Mouse (Mus musculus): Measurements from ENCODE around the gene Gpd2. TPM values are rescaled to one million over a fixed set of nuclear protein-coding genes. Genes with fewer than 3 reads are reported as not detected.

The Gpd2 gene
- polyA plus RNA-seq, 1 experiment from 2014 or later, result 27.0 TPM

DNA sequence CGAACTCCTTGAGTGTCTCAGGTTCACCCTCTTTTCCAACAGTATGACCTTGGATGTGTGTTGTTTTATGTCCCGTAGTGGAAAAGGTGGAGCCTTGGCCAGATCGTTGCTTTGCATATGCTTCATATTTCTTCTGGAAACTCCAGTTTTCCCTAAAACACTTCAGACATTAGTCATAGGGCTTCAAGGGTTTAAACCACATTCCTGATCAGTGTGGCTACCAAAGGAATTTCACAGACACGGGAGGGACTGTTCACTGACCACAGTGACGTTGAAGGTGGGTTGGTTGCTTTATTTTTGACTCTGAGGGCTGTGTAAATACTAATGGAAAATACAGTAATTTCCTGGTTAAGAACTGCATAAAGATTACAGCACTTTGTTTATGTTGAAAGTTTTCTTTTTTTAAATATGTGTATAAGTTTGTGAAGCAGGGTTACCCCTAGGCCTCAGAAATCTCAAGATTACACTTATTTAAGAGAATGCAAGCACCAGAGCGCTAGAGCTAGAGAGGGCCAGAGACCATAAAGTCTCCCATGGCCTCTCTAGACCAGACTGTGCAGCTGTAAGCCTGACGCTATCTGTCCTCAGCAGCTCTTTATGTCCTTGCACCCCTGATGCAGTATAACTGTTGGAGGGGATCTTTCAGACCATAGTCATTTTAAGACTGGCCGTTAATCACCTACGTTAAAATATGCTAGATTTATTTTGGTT, 116.4 kb downstream of the Gpd2 start:
- H3K4me3 ChIP-seq (ENCODE audit: low read length), result no peak overlapping the region
- no peaks in the 10 kb centered on the region for H3K27me3 ChIP-seq (replicated peaks; ENCODE audit: control insufficient read depth, insufficient read depth, low read length)
- H3K27ac ChIP-seq (ENCODE audit: low read length), result no peak overlapping the region
- H3K9ac ChIP-seq (ENCODE audit: low read depth, low read length), result no peak overlapping the region
- H3K36me3 ChIP-seq (ENCODE audit: control insufficient read depth, insufficient read depth, low read length), result no peaks in the 10 kb centered on the region
- H3K9me3 ChIP-seq (ENCODE audit: control insufficient read depth, low read length), result no peaks in the 10 kb centered on the region
- WGBS, result 78% methylated on average over 9 of the region's 9 CpGs
- H3K4me2 ChIP-seq (ENCODE audit: low read depth, low read length), result no peak overlapping the region
- H3K4me1 ChIP-seq (ENCODE audit: control insufficient read depth, insufficient read depth, low read length), result no peaks in the 10 kb centered on the region
- no peak for ATAC-seq

GRCm38 (mm10) chr2:57354848-57355247, 117.4 kb downstream of the Gpd2 start:
- no peaks in the 10 kb centered on the region for H3K36me3 ChIP-seq (ENCODE audit: control insufficient read depth, insufficient read depth, low read length)
- no peaks in the 10 kb centered on the region for H3K27me3 ChIP-seq (replicated peaks; ENCODE audit: control insufficient read depth, insufficient read depth, low read length)
- no peak overlapping the region for H3K4me2 ChIP-seq (ENCODE audit: low read depth, low read length)
- no peak for ATAC-seq
- WGBS, result 82% methylated on average over 3 of the region's 3 CpGs
- no peak overlapping the region for H3K4me3 ChIP-seq (ENCODE audit: low read length)
- no peak overlapping the region for H3K27ac ChIP-seq (ENCODE audit: low read length)
- H3K9ac ChIP-seq (ENCODE audit: low read depth, low read length), result no peak overlapping the region
- no peaks in the 10 kb centered on the region for H3K9me3 ChIP-seq (ENCODE audit: control insufficient read depth, low read length)
- no peaks in the 10 kb centered on the region for H3K4me1 ChIP-seq (ENCODE audit: control insufficient read depth, insufficient read depth, low read length)

GRCm38 (mm10) chr2:57356222-57356822, 118.9 kb downstream of the Gpd2 start:
- 84% methylated on average over 12 of the region's 12 CpGs for WGBS
- Histone ChIP-seq H3K4me2 (ENCODE audit: low read depth, low read length) (no peak overlapping the region), H3K36me3 (ENCODE audit: control insufficient read depth, insufficient read depth, low read length) (no peaks in the 10 kb centered on the region)

DNA sequence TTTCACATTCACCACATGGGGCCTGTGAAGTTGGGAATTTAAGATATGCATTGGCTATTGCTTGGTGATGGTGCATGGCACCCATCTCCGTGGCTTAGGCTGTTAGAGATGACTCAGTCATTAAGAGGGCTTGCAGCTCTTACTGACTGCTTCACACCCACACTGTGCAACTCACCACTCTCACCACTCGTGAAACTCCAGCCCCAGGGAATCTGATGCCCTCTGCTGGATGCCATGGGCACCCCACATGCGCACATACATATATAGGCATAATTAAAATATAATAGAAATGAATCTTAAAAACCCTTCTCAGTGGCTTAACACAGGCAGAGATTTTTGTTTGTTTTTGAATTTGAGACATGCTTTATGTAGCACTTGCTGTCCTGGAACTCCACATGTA, 125.1 kb downstream of the Gpd2 start:
- 91% methylated on average over 3 of the region's 3 CpGs for WGBS
- no peak for ATAC-seq

More at GRCm38 (mm10) chr2:57356222-57356822, 118.9 kb downstream of the Gpd2 start:
- Histone ChIP-seq H3K9me3 (ENCODE audit: control insufficient read depth, low read length) (no peaks in the 10 kb centered on the region), H3K27me3 (replicated peaks; ENCODE audit: control insufficient read depth, insufficient read depth, low read length) (no peaks in the 10 kb centered on the region), H3K27ac (ENCODE audit: low read length) (no peak overlapping the region), H3K4me1 (ENCODE audit: control insufficient read depth, insufficient read depth, low read length) (no peaks in the 10 kb centered on the region), H3K9ac (ENCODE audit: low read depth, low read length) (no peak overlapping the region), H3K4me3 (ENCODE audit: low read length) (no peak overlapping the region)
- no peak for ATAC-seq

GRCm38 (mm10) chr2:57374647-57375046, 137.2 kb downstream of the Gpd2 start:
- Histone ChIP-seq H3K4me1 (ENCODE audit: control insufficient read depth, insufficient read depth, low read length) (no peaks in the 10 kb centered on the region), H3K4me2 (ENCODE audit: low read depth, low read length) (no peak overlapping the region), H3K36me3 (ENCODE audit: control insufficient read depth, insufficient read depth, low read length) (no peaks in the 10 kb centered on the region), H3K27me3 (replicated peaks; ENCODE audit: control insufficient read depth, insufficient read depth, low read length) (no peaks in the 10 kb centered on the region), H3K9ac (ENCODE audit: low read depth, low read length) (no peak overlapping the region), H3K9me3 (ENCODE audit: control insufficient read depth, low read length) (no peaks in the 10 kb centered on the region), H3K4me3 (ENCODE audit: low read length) (no peak overlapping the region), H3K27ac (ENCODE audit: low read length) (no peak overlapping the region)
- no peak for ATAC-seq
- WGBS, result 42% methylated on average over 4 of the region's 4 CpGs

More for the DNA sequence above, 125.1 kb downstream of the Gpd2 start:
- Histone ChIP-seq H3K27me3 (replicated peaks; ENCODE audit: control insufficient read depth, insufficient read depth, low read length) (no peaks in the 10 kb centered on the region), H3K4me1 (ENCODE audit: control insufficient read depth, insufficient read depth, low read length) (no peaks in the 10 kb centered on the region), H3K4me2 (ENCODE audit: low read depth, low read length) (no peak overlapping the region), H3K4me3 (ENCODE audit: low read length) (no peak overlapping the region), H3K9ac (ENCODE audit: low read depth, low read length) (no peak overlapping the region), H3K36me3 (ENCODE audit: control insufficient read depth, insufficient read depth, low read length) (no peaks in the 10 kb centered on the region), H3K9me3 (ENCODE audit: control insufficient read depth, low read length) (no peaks in the 10 kb centered on the region), H3K27ac (ENCODE audit: low read length) (no peak overlapping the region)

GRCm38 (mm10) chr2:57375138-57375837, 137.9 kb downstream of the Gpd2 start:
- no peak overlapping the region for H3K4me3 ChIP-seq (ENCODE audit: low read length)
- no peaks in the 10 kb centered on the region for H3K27me3 ChIP-seq (replicated peaks; ENCODE audit: control insufficient read depth, insufficient read depth, low read length)
- H3K4me1 ChIP-seq (ENCODE audit: control insufficient read depth, insufficient read depth, low read length), result no peaks in the 10 kb centered on the region
- H3K9ac ChIP-seq (ENCODE audit: low read depth, low read length), result no peak overlapping the region
- H3K36me3 ChIP-seq (ENCODE audit: control insufficient read depth, insufficient read depth, low read length), result no peaks in the 10 kb centered on the region
- no peak overlapping the region for H3K4me2 ChIP-seq (ENCODE audit: low read depth, low read length)
- H3K27ac ChIP-seq (ENCODE audit: low read length), result no peak overlapping the region
- no peak for ATAC-seq
- WGBS, result 83% methylated on average over 7 of the region's 7 CpGs
- no peaks in the 10 kb centered on the region for H3K9me3 ChIP-seq (ENCODE audit: control insufficient read depth, low read length)

DNA sequence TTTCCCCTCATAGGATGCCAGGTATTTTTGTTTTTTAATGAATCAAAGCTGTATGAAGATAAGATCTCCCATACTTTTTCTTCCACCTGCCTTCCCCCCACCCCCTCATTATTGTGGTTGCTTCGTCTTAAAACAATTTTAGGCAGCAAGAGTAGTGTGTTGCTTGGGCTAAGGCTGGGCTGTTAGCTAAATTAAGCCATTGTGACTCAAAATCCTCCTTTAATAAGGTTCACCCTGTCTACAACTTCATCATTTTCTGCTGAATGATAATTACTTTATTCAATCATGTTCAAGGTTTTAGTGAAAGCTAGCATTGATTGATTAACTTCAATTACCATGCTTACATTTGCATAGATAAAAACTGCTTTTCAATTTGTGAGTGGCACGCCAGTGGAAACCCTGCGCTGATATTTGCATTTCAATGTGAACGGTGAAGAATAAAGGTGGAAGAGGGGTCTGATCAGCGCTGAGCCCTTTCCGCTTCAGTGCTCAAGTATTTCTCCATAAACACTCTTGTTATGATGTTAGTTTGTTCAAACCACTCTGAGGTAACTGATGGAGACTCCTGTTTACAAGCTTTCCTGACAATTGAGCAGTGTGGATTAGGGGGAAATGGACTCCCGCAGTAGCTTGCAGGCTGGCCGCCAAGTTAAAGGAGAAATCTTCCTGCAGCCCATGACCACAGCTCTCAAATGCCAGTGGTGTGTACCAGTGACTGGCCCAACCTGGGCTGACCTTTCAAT, 140.9 kb downstream of the Gpd2 start:
- Histone ChIP-seq H3K4me2 (ENCODE audit: low read depth, low read length) (no peak overlapping the region), H3K9ac (ENCODE audit: low read depth, low read length) (no peak overlapping the region), H3K27me3 (replicated peaks; ENCODE audit: control insufficient read depth, insufficient read depth, low read length) (no peaks in the 10 kb centered on the region), H3K9me3 (ENCODE audit: control insufficient read depth, low read length) (no peaks in the 10 kb centered on the region), H3K36me3 (ENCODE audit: control insufficient read depth, insufficient read depth, low read length) (no peaks in the 10 kb centered on the region), H3K4me1 (ENCODE audit: control insufficient read depth, insufficient read depth, low read length) (no peaks in the 10 kb centered on the region), H3K27ac (ENCODE audit: low read length) (no peak overlapping the region), H3K4me3 (ENCODE audit: low read length) (no peak overlapping the region)
- 43% methylated on average over 8 of the region's 8 CpGs for WGBS
- ATAC-seq, result no peak

GRCm38 (mm10) chr2:57384625-57385024, 147.2 kb downstream of the Gpd2 start:
- no peaks in the 10 kb centered on the region for H3K27me3 ChIP-seq (replicated peaks; ENCODE audit: control insufficient read depth, insufficient read depth, low read length)
- no peaks in the 10 kb centered on the region for H3K9me3 ChIP-seq (ENCODE audit: control insufficient read depth, low read length)
- no peak overlapping the region for H3K9ac ChIP-seq (ENCODE audit: low read depth, low read length)
- H3K36me3 ChIP-seq (ENCODE audit: control insufficient read depth, insufficient read depth, low read length), result no peaks in the 10 kb centered on the region
- peaks cover 4% of the 10 kb centered on the region; the same call in 1 of the 2 replicates for H3K4me1 ChIP-seq (ENCODE audit: control insufficient read depth, insufficient read depth, low read length)
- H3K4me2 ChIP-seq (ENCODE audit: low read depth, low read length), result no peak overlapping the region
- ATAC-seq, result no peak
- WGBS, result 86% methylated on average over 2 of the region's 2 CpGs
- no peak overlapping the region for H3K27ac ChIP-seq (ENCODE audit: low read length)
- H3K4me3 ChIP-seq (ENCODE audit: low read length), result no peak overlapping the region

GRCm38 (mm10) chr2:57387816-57388215, 150.4 kb downstream of the Gpd2 start:
- no peak overlapping the region for H3K4me2 ChIP-seq (ENCODE audit: low read depth, low read length)
- peaks cover 4% of the 10 kb centered on the region; the same call in 1 of the 2 replicates for H3K4me1 ChIP-seq (ENCODE audit: control insufficient read depth, insufficient read depth, low read length)
- no peak overlapping the region for H3K27ac ChIP-seq (ENCODE audit: low read length)
- no peaks in the 10 kb centered on the region for H3K9me3 ChIP-seq (ENCODE audit: control insufficient read depth, low read length)
- WGBS, result 46% methylated on average over 7 of the region's 7 CpGs
- H3K27me3 ChIP-seq (replicated peaks; ENCODE audit: control insufficient read depth, insufficient read depth, low read length), result no peaks in the 10 kb centered on the region
- 0 out of 2 replicates have a peak, but pooled peaks have one; percentile 5 for ATAC-seq
- no peaks in the 10 kb centered on the region for H3K36me3 ChIP-seq (ENCODE audit: control insufficient read depth, insufficient read depth, low read length)
- H3K9ac ChIP-seq (ENCODE audit: low read depth, low read length), result no peak overlapping the region
- no peak overlapping the region for H3K4me3 ChIP-seq (ENCODE audit: low read length)
